Comparison of ENCODE assay signal across 9 mouse cellular contexts in genomic region chr5:122129068-122129655, GRCm38 (mm10). TPM values are rescaled to one million over a fixed set of nuclear protein-coding genes. Genes with fewer than 3 reads are reported as not detected.
DNase-seq lines count a peak whose midpoint lies in the region; ATAC-seq and TF ChIP-seq lines count a peak whose summit lies in the region.
"Had no signal": no experiment of that assay in that cellular context is flagged by ENCODE, and none has a peak within 500 bp of the region (broad histone marks: within the 10 kb centered on the region; RNA-seq: fewer than 3 reads in every experiment).

No protein-coding gene starts in this region.

- TF ChIP-seq CTCF in lung, embryonic 14.5 days (IDR thresholded peaks at IDR 0.05; ENCODE audit: low read depth), result peak; percentile 74

- H3K27me3 ChIP-seq in embryonic facial prominence, embryonic 11.5 days (ENCODE audit: control insufficient read depth, insufficient read depth, low read length), result no peaks in the 10 kb centered on the region
- no peaks in the 10 kb centered on the region for H3K27me3 ChIP-seq in heart, embryonic 15.5 days
- H3K27me3 ChIP-seq in lung, embryonic 14.5 days (ENCODE audit: insufficient read depth, low read length), result no peaks in the 10 kb centered on the region

- no peak overlapping the region; the same call in 1 of the 2 replicates for H3K4me2 ChIP-seq in embryonic facial prominence, embryonic 11.5 days (ENCODE audit: low read depth, low read length)
- peak overlapping the region; percentile 19; the same call in 1 of the 2 replicates for H3K4me2 ChIP-seq in heart, embryonic 15.5 days
- H3K4me2 ChIP-seq in lung, embryonic 14.5 days, result no peak overlapping the region

- no peak overlapping the region for H3K9ac ChIP-seq in embryonic facial prominence, embryonic 11.5 days (replicated peaks; ENCODE audit: low read length)
- H3K9ac ChIP-seq in heart, embryonic 15.5 days, result no peak overlapping the region
- H3K9ac ChIP-seq in lung, embryonic 14.5 days, result no peak overlapping the region

- 36% methylated on average over 16 of the region's 16 CpGs for WGBS in embryonic facial prominence, embryonic 11.5 days
- WGBS in heart, embryonic 15.5 days, result 28% methylated on average over 16 of the region's 16 CpGs
- WGBS in lung, embryonic 14.5 days, result 30% methylated on average over 16 of the region's 16 CpGs

- ATAC-seq in embryonic facial prominence, embryonic 11.5 days (replicated peaks; ENCODE audit: insufficient number of reproducible peaks, low FRiP score, low TSS enrichment, low read depth), result no peak
- no peak for ATAC-seq in heart, embryonic 15.5 days (replicated peaks; ENCODE audit: insufficient number of reproducible peaks, insufficient read depth, low FRiP score, low read depth)
- peak; percentile 15; the same call in 1 of the 2 replicates for ATAC-seq in lung, embryonic 14.5 days (ENCODE audit: insufficient read depth)
- ATAC-seq in megakaryocyte, adult 5-6 weeks (ENCODE audit: poor library complexity, severe bottlenecking), result no peak

- H3K4me3 ChIP-seq in embryonic facial prominence, embryonic 11.5 days (ENCODE audit: low read depth, low read length), result no peak overlapping the region
- no peak overlapping the region for H3K4me3 ChIP-seq in heart, embryonic 15.5 days
- H3K4me3 ChIP-seq in lung, embryonic 14.5 days (ENCODE audit: low read depth, low read length), result no peak overlapping the region

- no peaks in the 10 kb centered on the region for H3K4me1 ChIP-seq in embryonic facial prominence, embryonic 11.5 days (ENCODE audit: control insufficient read depth, insufficient read depth, low read length)
- peaks cover 13% of the 10 kb centered on the region for H3K4me1 ChIP-seq in heart, embryonic 15.5 days (replicated peaks)
- no peaks in the 10 kb centered on the region; the same call in 1 of the 2 replicates for H3K4me1 ChIP-seq in lung, embryonic 14.5 days (ENCODE audit: insufficient read depth)

- peak; percentile 56 to 72 for DNase-seq in CD8-positive naive resting alpha-beta T cell, adult 2 months (ENCODE audit: low read depth in 2 of 2, low spot score in 2 of 2)
- DNase-seq in adrenal gland, adult 18-20 months (ENCODE audit: low spot score in 2 of 2), result peak; percentile 62 to 66
- peak; percentile 91 for DNase-seq in embryonic facial prominence, embryonic 11.5 days (ENCODE audit: low spot score)
- DNase-seq in kidney, postnatal 14 days, result peak; percentile 85
- DNase-seq in lung, embryonic 14.5 days, result peak; percentile 97
- peak; percentile 87 to 88 for DNase-seq in right cerebral cortex, adult 2 months (ENCODE audit: low spot score in 2 of 2)

- H3K36me3 ChIP-seq in embryonic facial prominence, embryonic 11.5 days (replicated peaks; ENCODE audit: control insufficient read depth, insufficient read depth, low read depth, low read length), result no peaks in the 10 kb centered on the region
- no peaks in the 10 kb centered on the region for H3K36me3 ChIP-seq in heart, embryonic 15.5 days
- no peaks in the 10 kb centered on the region for H3K36me3 ChIP-seq in lung, embryonic 14.5 days (ENCODE audit: insufficient read depth)

- H3K27ac ChIP-seq in embryonic facial prominence, embryonic 11.5 days (replicated peaks; ENCODE audit: low read depth, low read length), result no peak overlapping the region
- H3K27ac ChIP-seq in heart, embryonic 15.5 days, result no peak overlapping the region
- H3K27ac ChIP-seq in lung, embryonic 14.5 days (ENCODE audit: low read depth), result no peak overlapping the region

- H3K9me3 ChIP-seq in embryonic facial prominence, embryonic 11.5 days (replicated peaks; ENCODE audit: control insufficient read depth, low read length), result no peaks in the 10 kb centered on the region
- H3K9me3 ChIP-seq in heart, embryonic 15.5 days (replicated peaks), result no peaks in the 10 kb centered on the region
- no peaks in the 10 kb centered on the region for H3K9me3 ChIP-seq in lung, embryonic 14.5 days (ENCODE audit: low read depth, low read length)

RNA-seq across cellular contexts. Expression of gene Ccdc63, which starts 11.5 kb away (rescaled TPM):
- total RNA-seq in adrenal gland, adult 18-20 months (2021), result under 1 TPM in 1 of 2 experiments, not detected in 1; 0.13 TPM
- not detected in 2 replicates for polyA plus RNA-seq in embryonic facial prominence, embryonic 11.5 days (2014; fragmentation: Nextera tagmentation; extraction: Ambion mirVana)
- polyA plus RNA-seq in heart, embryonic 15.5 days (2015; fragmentation: Nextera tagmentation; extraction: Ambion mirVana), result 0.16 and 0.42 TPM in 2 replicates
- 0.33 TPM in 1 of 2 replicates, not detected in the other for polyA plus RNA-seq in lung, embryonic 14.5 days (2014; fragmentation: Nextera tagmentation; extraction: Ambion mirVana)
- total RNA-seq in megakaryocyte, adult 5-6 weeks (2015), result 1.1 and 1.8 TPM in 2 replicates
- total RNA-seq in megakaryocyte, adult 5-6 weeks (2017), result 1.3 and 3.5 TPM in 2 replicates
- polyA plus RNA-seq: stomach, embryonic 14.5 days had no signal

RNA-seq across cellular contexts. Expression of gene Myl2, which starts 28.4 kb away (rescaled TPM):
- not detected for total RNA-seq in adrenal gland, adult 18-20 months (2021)
- polyA plus RNA-seq in embryonic facial prominence, embryonic 11.5 days (2014; fragmentation: Nextera tagmentation; extraction: Ambion mirVana), result 14.5 and 37.6 TPM in 2 replicates
- polyA plus RNA-seq in heart, embryonic 15.5 days (2015; fragmentation: Nextera tagmentation; extraction: Ambion mirVana), result 7,334 and 9,932 TPM in 2 replicates
- 0.42 and 2.4 TPM in 2 replicates for polyA plus RNA-seq in lung, embryonic 14.5 days (2014; fragmentation: Nextera tagmentation; extraction: Ambion mirVana)
- total RNA-seq in megakaryocyte, adult 5-6 weeks (2015), result 0.85 and 1.1 TPM in 2 replicates
- 3.4 and 6.4 TPM in 2 replicates for total RNA-seq in megakaryocyte, adult 5-6 weeks (2017)

RNA-seq across cellular contexts. Expression of gene Ppp1cc, which starts 28.9 kb away (rescaled TPM):
- 100 to 1,000 TPM; 142 to 147 TPM for total RNA-seq in adrenal gland, adult 18-20 months (2021)
- 307 and 311 TPM in 2 replicates for polyA plus RNA-seq in embryonic facial prominence, embryonic 11.5 days (2014; fragmentation: Nextera tagmentation; extraction: Ambion mirVana)
- 198 and 233 TPM in 2 replicates for polyA plus RNA-seq in heart, embryonic 15.5 days (2015; fragmentation: Nextera tagmentation; extraction: Ambion mirVana)
- 276 and 293 TPM in 2 replicates for polyA plus RNA-seq in lung, embryonic 14.5 days (2014; fragmentation: Nextera tagmentation; extraction: Ambion mirVana)
- 354 and 364 TPM in 2 replicates for total RNA-seq in megakaryocyte, adult 5-6 weeks (2015)
- 189 and 193 TPM in 2 replicates for total RNA-seq in megakaryocyte, adult 5-6 weeks (2017)

Comparison
In these comparisons a context has a peak if more than half of its experiments do, and no peak if none do; other contexts are left out.
1. RNA of gene Myl2, which starts 28.4 kb away (polyA plus RNA-seq): 7,334 to 9,932 TPM in heart, embryonic 15.5 days; 14.5 to 37.6 TPM in embryonic facial prominence, embryonic 11.5 days and 0.42 to 2.4 TPM in lung, embryonic 14.5 days; every median in the first group is over 100 times any median in the second.
2. Peak in every context shown above with its lines, with median percentiles within 50 percentile points of each other: DNase-seq.